Mouse (Mus musculus) right cerebral cortex, adult 2 months (tissue): Measurements from ENCODE around the gene Arid3b.
A peak's percentile ranks its signal among the peaks of the same experiment; 100 is the strongest.

Source experiments
- DNase-seq, 2 experiments: peaks; one replicate each; pipeline ENCODE4 v3.0.0; 2021 to 2022; ENCODE audit warnings: low spot score in 2 of 2

The Arid3b gene

DNA sequence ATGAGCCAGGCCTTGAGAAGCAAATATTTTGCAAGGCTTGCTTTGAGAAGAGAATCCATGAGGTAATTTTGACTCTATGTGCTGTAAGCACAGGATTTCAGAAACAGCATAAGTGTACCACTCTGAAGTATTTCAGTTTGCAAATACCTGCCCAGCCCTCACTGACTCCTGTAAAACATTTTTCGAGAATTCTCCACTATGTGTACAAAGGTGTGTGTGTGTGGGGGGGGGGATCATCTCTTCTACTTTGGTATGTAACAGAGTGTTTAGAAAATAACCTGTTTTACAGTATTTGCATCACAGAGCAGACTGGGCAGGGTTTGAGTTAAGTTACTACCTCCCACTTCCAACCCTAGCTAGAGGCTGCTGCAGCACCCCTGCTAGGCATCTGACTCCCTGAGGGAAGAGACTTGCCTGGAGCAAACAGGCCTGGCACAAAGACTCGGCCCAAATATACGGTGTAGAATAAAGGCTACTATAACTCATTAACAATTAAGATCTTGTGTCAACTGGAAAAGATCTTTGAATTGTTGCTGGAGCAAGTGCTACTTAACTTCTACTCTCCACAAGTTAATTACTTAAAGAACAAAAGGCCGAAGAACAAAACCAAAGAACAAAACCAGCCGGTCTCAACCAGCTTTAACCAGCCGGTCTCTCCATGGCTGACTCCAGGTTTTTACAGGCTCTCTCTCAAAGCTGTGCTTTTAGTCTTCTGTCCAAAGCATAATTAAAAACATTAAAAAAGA, 6.6 kb downstream of the Arid3b start:
- no peak for DNase-seq

DNA sequence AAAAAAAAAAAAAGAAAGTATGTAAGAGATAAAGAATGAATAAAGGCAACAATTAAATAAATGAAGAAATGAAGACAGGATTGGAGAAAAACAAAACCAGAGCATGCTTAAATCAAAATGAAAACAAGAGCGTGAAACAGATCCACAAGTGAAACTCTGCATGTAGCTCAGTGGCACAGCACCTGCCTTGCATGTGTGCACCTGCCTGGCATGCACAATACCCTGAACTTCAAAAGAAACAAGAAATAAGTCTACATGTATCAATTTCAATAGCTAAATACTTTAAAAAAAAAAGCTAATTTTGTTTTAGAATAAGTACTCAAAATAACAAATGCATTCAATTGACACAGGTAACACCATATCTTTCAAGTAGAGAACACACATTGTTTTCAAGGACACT, 13.2 kb downstream of the Arid3b start:
- no peak for DNase-seq

DNA sequence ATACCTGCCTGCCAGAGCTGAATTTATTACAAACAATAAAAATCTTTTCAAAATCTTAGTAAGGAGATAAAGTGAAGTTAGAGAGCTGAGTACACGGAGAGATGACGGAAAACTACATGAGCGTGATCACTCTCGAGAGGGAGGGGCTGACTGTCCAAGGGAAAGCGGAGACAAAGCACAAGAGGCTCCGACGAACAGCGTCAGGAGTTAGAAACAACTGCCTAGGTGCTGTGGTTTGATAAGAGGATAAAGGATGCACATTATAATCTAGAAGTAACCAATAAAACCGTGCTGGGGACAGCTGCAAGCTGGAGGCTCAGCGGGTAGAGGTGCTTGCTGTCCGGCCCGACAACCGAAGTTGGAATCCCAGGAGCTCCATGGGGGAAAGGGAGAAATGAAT, 13.8 kb downstream of the Arid3b start:
- no peak for DNase-seq

DNA sequence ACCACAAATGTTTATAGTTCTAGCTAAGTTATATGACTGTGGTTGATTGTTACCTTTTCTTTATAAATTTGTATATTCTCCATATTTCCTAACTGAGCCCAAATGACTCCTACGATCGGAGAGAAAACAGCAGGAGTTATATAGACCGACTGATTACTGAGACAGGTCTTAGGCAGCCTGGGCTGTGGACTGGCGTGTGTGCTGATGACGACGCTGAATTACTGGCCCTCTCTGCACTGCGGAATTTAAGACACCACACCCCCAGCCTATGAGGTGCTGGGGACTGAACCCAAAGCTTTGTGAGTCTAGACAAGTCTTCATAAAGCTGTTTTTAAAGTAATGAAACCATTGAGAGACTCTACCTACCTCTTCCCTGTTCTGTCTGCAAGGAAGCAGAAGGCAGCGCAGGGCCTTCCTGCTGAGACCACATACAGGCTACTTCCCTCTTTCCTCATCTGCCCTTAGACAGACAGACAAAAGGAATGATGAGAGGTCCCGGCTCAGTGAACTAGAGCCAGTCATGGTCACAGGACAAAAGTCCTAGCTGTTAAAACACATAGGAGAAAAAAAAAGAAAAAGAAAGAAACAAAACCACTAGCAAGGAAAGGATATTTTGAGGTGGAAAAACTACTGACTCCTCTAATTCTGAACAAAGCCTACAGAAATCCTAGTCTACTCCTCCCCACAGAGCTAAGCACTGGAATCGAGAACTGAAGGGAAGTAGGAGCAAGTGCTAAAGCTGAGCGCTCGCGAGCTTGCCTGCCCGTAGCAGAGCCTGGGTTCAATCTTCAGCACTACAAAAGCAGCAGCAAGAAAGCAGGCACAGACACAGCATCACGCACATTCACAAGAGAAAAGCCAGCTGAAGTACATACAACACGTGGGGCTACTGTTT, 16.2 kb downstream of the Arid3b start:
- no peak for DNase-seq

DNA sequence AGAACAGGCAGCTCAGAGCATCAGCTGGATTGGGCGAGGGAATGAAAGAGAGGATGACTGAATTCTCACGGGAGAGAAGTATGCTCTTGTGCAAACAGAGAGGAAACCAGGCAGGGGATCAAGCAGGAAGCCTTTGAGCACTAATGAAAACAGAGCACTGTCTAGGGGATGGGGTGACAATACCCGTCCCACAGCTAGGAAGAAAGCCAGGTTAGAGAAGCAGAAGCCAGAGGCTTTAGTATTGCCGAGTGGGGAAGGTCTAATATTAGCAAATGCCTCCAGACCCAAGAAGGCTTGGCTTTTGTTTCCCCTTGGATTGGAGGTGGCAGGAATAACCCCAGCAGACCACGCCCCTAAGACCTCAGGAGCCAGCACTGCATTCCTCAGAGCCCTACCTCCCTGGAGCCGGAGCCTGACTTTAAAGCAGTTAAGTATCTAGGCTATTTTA, 19.3 kb downstream of the Arid3b start:
- no peak for DNase-seq

DNA sequence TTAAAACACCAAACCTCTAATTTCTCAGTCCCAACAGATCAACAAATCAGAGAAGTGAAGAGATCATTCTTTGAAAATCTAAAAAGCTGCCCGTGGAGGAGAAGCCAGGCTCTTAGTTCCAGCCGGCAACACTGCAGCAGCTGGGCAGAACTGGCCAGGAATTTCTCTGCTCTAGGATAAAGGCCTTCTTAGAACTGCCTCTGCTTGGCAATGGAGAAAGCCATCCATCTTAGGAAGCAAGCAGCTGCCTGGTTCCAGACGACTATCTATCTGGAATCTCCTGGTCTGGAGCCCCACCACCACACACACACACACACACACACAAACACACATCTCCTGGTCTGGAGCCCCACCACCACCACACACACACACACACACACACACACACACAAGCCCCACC, 21.7 kb downstream of the Arid3b start:
- no peak for DNase-seq

DNA sequence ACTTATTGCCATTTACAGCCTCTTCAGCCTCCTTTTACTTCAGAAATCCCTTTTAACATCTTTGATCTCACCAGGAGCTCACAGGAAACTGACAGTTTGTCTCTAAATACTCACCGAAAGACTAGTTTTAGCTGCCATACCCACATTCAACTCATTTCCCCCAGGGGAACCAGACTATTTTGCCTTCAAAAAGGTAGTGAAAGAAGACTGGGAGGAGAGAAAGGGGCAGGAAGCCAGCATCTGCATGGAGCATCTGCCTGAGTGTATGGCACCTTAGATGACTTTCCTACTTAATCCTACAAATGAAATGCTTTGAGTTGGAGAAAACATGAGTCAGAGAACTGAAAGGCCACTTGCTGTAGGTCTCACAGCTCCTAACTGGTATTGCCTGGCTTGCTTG, 22.6 kb downstream of the Arid3b start:
- no peak for DNase-seq

DNA sequence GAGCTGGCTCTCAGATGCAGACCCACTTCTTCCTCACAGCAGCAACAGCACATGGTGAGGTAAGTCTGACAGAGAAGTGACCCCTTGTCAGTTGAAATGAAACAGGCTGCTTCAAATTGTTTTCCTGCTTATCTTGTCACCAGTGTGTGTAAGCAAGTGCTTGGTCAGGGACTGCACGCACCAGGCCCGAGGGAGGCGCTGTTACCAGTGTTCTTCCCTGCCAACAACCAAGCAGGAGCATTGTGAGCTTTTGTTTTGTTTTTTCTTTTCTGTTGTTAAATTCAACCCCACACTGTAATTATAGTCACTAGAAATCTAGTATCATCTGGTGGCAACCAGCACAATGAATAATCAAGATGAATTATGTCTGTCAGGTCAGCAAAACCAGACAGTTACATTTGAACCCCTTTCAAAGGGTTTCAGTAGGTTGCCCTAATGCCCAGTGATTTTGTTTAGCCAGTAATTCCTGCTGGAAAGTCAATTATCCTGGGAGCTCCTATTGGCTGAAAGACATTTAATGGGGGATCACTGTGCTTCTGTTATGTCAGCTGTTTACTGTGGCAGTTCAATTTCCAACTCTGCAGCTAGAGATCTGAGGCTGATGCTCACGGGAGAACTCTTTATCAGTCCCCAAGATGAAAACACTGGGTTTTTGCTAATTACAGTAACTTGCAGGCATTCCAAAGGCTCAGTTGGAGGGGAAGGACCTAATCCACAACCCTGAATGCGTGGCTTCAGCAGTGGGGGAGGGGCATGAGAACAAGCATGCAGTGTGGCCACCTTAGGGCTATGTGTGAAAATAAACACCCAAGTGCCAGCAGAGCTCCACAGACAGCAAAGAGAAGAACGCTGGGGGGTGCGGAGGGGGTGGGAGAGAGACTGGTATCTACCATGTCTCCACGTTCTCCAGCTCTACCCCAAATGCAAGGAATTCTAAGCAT, 24.5 kb downstream of the Arid3b start:
- DNase-seq = no peak

DNA sequence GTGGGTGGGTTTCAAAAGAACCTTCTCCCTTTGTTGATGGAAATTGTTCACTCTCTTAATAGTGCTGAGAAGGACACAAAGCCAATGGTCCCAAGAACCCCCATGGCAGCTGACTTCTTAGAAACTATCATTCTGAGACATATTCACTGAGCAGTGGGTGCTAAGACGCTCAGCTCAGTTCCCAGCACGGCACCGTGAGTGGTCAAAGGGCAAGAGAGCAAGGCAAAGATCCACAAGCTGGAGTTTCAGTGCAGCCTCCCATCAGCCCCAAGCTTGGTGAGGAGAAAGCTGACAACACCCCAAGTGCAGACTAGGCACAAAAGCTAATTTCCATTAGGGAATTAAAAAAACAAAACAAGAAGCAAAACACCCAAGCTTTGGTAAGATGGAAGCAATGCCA, 25.9 kb downstream of the Arid3b start:
- DNase-seq = no peak

DNA sequence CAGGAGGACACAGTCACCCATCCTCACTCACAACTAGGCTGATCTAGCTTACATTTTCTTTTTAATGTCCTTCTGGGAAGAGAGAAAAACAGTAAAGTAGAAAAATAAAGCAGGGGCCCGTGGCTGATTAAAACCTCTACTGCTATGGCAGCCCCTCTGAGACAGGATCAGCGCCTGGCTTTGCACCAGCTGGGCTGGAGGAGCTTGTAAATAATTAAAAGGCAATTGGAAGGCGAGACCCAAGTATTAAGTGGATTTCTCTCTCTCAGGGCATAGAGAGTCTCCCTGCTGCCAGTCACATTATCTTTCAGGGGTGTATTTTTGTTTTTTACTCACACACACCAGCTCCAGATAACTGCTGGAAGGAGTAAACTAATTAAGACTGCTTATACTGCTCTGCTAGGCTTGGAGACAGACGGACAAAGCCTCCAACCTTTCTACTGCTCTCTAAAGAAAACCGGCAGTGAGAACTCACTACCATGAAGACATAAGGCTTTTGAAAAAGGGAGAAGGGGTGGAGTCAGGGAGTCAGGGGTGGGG, 27.8 kb downstream of the Arid3b start:
- no peak for DNase-seq

DNA sequence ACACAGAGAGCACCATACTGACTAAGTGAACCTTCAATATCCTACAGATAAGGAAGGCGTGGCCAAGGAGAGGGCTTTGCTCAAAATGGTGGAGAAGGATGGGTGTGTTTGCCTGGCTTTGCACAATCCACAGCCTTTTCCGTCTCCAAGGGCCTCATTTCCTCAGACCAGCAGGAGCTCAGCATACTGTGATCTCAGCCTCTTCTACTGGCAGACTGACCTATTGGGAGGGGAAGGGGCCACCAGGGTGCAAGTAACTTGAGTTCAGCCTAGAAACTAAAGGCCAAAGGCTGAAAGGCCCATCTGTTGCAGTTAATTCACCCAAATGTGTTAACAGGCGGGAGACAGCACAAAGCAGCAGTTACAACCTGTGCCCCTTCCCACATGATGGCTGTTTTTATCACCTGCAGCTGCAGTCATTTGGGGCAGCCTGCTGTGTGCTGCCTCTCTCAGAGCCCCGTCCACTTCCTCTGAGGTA, 29.4 kb downstream of the Arid3b start:
- no peak for DNase-seq

DNA sequence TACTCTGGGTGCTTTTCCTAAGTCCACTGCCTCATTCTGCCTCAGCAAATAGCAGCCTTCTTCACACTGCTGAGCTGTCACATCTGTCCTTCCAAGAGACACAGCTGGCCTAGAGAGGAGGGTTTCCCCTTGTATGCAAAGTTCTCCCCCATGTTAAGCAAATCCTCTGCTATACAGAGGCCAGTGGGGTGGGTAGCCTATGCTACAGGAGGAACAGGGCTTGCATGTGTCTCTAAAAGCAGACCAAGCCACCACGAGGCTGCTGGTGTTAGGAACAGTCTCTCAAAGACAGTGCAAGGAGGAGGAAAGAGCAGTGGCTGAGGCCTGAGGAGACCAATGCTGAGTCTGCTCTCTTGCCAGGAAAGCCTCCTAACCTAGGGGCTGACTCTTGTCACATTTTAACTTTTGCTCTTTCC, 30.5 kb downstream of the Arid3b start:
- DNase-seq = no peak

DNA sequence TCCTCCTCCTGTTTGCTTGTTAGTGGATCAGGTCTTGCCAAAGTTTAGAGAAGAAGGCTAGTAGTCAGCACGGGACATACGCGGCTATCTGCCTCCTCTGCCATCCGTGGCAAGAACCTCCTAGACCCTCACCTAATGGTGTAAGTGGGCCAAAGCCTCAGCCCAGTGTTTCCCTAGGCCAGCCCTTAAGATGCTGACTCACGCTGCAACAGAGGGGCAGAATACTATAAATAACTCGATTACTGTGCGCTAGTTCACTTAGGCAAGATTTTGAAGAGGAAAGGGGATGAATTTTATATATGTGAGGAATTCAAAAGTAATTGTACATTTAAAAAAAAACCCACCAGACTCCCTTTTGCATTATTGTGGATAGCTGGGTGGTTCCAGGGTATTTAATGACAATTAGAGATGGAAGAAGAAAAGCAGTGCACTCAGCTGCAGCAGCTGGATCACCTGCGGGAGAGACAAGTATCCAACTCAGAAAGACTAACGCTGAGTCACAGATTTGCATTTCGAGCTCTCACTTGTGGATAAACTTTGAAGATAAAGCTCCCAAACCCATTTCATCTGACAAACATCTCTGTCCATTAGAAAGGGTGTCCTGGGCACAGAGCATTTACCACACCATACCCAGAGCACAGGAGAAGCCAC, 31.4 kb downstream of the Arid3b start:
- DNase-seq = no peak

DNA sequence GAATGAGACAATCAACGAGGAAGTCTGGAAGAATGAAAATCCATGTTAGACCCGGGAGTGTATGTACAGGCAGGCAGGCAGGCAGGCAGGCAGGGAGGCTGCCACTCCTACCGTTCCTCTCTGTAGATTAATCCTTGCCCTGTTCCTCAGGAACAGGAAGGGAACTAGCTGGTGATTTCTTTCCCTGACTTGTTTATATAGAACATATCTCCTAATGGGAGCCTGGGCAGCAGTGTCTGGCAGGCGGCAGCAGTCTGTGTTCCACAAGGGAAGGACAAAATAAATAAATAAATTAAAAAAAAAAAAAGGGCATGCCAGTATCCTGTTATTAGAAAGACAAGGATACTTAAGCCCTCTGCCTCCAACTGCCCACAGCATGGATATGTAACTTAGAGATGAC, 32.8 kb downstream of the Arid3b start:
- no peak for DNase-seq

DNA sequence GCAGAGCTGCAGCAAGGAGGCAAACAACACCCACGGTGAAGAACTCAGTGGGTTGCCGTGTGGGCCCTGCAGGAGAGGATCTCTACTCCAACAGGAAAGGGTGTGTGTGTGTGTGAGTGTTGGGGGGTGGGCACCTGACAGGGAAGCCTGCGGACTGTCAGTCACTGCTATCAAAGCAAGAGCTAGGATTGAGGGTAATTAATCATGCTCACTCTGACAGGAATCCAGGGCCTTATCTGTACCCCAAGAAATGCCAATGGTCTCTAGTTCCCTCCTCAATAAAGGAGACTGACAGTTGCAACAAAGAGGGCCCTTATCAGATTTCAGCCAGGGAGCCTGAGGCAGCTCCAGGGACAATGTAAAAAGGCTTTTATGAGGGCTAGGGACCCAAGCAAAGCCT, 33.5 kb downstream of the Arid3b start:
- peak; percentile 17 to 22 for DNase-seq

DNA sequence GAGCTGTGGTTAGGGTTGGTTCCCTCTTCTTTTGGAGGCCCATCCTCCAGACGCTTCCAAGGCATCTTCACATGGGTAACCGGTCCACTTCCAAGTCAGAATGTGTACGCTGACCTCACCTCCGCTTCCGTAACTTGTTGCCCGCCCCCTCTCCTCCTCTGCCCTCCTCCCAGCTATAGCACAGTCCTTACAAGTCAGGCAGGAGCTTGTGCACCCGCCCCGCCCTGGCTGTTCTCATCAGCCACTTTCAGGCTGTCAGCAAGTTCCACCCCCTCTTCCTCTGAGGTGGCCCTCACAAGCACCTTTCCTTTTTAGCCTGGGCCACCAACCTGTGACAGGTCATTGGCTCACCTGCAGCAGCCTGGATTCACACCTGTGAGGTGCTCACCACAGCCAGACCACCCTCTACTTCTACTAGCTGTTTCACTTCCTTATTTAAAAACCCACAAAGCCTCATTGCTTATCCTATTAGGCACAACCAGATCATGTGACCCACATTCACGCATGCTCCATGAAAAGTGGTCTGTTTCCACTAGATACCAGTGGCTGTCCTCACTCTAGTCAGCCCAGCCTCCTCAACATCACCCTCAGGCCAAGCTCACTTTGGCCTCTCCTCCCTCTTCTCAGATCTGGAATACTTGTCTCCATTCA, 36.1 kb downstream of the Arid3b start:
- DNase-seq = no peak

DNA sequence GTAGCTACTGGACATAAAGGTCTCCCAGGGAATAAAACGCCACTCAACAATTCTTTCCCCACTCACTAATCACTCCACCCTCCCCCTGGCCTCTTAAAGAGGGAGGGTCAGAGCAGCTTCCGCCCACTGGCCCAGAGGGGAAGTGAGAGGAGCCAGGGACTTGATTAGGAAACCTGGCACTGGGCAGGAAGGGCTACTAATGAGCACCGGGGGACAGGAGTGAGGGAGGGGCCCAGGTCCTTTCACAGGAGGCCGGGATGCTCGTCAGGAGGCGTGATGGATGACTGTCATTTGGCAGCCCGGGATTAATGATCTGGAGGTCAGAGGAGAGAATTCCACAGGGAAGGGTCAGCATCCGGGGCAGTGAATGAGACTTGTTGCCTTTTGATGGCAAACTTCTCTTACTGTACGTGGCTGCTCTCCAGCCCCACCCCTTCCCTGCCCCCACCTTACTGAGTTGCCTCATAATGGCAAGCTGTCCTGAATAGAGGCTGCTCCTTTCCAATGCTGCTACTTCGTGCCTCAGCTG, 37.8 kb downstream of the Arid3b start:
- no peak for DNase-seq

DNA sequence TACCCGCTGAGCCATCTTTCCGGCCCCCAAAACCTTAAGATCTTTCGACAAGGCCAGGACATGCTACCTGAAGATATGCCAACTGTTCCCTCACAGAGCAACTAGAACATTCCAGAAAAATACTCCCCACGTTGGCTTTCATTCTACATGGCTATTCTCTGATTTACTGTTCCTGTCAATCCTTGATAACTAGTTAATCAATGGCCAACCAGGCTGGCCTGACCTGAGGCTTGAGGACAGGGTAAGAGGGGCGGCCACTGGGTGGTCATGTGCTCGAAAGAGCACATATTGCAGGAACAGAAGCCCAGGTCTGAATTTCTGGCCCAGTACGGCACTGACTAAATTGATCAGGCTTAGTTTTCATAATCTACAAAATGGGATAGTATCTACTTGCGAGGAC, 39.1 kb downstream of the Arid3b start:
- no peak for DNase-seq

DNA sequence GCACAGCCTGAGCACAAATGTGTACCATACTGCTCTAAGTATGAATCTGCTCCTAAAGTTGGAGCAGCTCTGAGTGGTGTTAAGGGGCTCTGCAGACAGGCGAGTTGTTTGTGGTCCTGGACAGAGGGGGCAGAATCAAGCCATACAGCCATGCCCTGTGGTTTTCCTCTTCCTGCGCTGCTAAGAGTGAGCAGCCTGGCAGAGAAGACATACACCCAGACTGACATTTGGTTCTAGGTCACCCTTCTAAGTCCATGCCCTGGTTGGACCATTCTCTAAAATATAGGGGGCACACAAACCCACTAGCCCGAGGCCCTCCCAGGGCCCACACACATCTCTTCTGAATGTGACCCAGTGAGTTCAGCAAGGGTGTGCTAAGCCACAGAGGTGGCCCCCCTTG, 46.9 kb downstream of the Arid3b start:
- no peak for DNase-seq

DNA sequence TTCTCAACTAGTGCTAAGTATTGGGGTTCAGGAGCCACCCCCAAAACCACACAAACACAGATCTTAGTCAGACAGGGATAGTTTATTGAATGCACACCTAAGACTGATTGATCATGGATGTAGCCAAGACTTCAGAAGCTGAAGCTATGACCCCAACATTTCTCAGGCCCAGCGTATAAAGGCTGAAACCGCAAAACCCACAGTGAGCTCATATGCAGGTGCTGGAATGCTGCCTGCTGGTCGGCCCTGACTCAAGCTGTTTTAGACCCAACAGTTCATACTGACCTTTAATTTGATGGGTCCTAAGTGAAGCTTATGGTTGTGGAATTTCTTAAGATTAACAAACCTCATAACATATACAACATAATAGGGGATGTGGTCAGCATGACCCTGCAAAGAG, 53.9 kb downstream of the Arid3b start:
- DNase-seq = no peak
